ENCODE assay signal across 17 mouse cellular contexts in genomic region chr2:103936666-103937065, GRCm38 (mm10).
"Had no signal": no experiment of that assay in that cellular context is flagged by ENCODE, and none has a peak within 500 bp of the region (broad histone marks: within the 10 kb centered on the region; RNA-seq: fewer than 3 reads in every experiment).

No protein-coding gene starts in this region.

- H3K27me3 ChIP-seq: hindbrain, embryonic 15.5 days; limb, embryonic 12.5 days; neural tube, embryonic 15.5 days had no signal

- DNase-seq: layer of hippocampus, postnatal 36 days; liver; lung, adult 2 months; lung, postnatal 4 days; midbrain, embryonic 14.5 days; right cerebral cortex, adult 18-20 months; right cerebral cortex, postnatal 25 days; thymus, postnatal 4 days had no signal

- H3K4me1 ChIP-seq: hindbrain, embryonic 15.5 days had no signal

- ATAC-seq: inflammation-experienced regulatory T-cells, adult 6 months; intestine, postnatal 0 days; lung, postnatal 0 days had no signal

- H3K36me3 ChIP-seq: hindbrain, embryonic 15.5 days; limb, embryonic 12.5 days; midbrain, embryonic 10.5 days; neural tube, embryonic 15.5 days had no signal

- H3K9me3 ChIP-seq: hindbrain, embryonic 15.5 days; limb, embryonic 12.5 days; midbrain, embryonic 10.5 days; neural tube, embryonic 15.5 days had no signal

- H3K4me2 ChIP-seq: hindbrain, embryonic 15.5 days; limb, embryonic 12.5 days; neural tube, embryonic 15.5 days had no signal

- H3K9ac ChIP-seq: hindbrain, embryonic 15.5 days; limb, embryonic 12.5 days; liver, embryonic 14.5 days; neural tube, embryonic 15.5 days had no signal

- H3K4me3 ChIP-seq: hindbrain, embryonic 15.5 days; limb, embryonic 12.5 days; midbrain, embryonic 10.5 days; myocyte; neural tube, embryonic 15.5 days had no signal

- H3K27ac ChIP-seq: hindbrain, embryonic 15.5 days; limb, embryonic 12.5 days; liver, embryonic 14.5 days; midbrain, embryonic 10.5 days; neural tube, embryonic 15.5 days had no signal
